Mouse (Mus musculus) embryo, embryonic 10.5 days (tissue): ENCODE data around the gene Cds2.
A peak's percentile ranks its signal among the peaks of the same experiment; 100 is the strongest.
"Not testable (repeated sequence)": the region's sequence is repeated elsewhere in the genome, so short reads cannot be mapped to it uniquely, and the experiment has no call there.

Source experiments
- DNase-seq: peaks from one replicate; pipeline ENCODE4 v3.0.0-alpha.2; 2015; ENCODE audit warnings: low spot score

The Cds2 gene

DNA sequence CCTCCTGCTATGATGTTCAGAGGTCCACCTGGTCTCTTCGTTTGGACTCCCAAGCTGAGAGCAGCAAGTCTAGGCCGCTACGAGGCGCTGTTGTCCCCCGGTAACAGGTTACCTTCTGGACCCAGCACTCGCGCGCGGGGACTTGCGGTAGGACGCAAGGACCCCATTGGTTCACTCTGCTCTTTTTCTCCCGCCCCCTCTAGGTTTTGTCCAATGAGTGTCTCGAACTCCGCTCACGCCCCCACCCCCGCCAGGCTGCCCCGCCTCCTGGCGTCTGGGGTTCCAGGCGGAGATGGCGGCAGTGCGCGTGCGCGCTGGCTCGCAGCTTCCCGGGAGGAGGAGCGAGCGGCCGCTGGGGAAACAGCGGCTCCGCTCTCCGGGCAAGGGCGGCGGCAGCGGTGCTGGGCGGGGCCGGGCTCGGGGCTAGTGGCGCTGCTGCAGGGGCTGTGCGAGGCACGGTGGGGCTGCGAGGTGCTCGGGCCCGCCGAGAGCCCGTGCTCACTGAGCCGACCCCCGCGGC, at the start of gene Cds2:
Gene Cds2 (plus strand): TSS at position 270 of the 520 bp plus-strand sequence.
- DNase-seq: peak; percentile 99

DNA sequence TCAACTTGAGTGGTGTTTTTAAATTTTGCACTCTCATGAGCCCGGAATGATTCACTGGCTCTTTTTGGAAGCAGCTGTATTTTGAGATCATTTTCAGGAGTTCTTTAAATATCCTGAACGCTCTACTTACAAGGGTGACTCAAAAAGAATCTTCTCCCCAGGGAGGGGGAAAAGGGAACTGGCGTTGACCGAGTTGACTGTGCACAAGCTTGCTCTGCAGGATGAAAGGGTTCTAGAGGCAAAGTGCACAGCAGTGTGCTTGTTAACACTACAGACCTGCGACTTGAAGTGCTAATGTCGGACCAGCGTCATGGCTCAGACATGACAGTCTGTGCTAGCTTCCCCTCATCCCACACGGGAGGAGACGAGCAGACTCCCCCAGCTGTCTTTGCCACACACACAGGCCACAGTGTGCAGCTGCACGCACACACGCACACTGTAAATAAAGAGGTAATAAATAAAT, 41.3 kb upstream of the Cds2 start:
- no peak for DNase-seq

- DNase-seq: no peak
Observed at GRCm38 (mm10) chr2:132224359-132224758, 38.6 kb upstream of the Cds2 start.

GRCm38 (mm10) chr2:132232413-132232945, 30.5 kb upstream of the Cds2 start:
- DNase-seq: no peak

GRCm38 (mm10) chr2:132233985-132234765, 28.8 kb upstream of the Cds2 start:
- no peak for DNase-seq

DNA sequence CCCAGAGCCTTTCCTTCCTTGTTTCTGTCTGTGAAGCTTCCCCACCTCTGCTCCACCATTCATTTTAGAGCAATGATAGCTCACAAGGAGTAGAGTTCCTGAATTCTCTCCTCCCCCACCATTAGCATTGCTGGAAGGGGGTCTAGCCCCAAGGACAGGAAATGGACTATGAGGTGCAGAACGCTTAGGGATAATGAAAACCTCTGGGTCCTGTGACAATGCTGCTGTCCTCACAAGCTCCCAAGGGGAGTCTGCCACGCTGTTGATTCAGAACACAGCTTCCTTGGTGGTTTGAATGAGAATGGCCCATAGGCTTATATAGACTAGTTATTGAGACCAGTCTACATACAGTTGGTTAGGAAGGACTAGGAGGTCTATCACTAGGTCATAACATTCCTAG, 27.7 kb upstream of the Cds2 start:
- DNase-seq: no peak

DNA sequence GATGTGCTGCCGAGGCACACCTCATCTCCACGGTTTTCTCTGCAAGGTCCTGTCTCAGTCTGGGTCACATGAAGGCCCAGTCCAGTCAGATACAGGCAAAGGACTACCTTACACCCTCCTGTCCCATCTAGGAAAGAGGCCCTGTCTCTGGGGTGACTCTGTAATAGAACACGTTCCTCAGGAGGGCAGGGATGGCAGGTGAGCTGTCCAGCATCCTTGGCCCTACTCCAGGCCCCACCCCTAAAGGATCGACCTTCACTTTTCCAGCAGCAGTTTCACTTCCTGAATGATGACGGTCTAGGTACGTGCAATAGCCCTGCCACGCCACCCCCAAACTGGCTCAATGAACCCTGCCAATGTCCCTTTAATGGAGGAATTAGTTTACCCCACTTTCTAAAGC, 27.0 kb upstream of the Cds2 start:
- DNase-seq: no peak

- not testable (repeated sequence) for DNase-seq
Observed at GRCm38 (mm10) chr2:132239434-132239833, 23.5 kb upstream of the Cds2 start.

- peak; percentile 77 for DNase-seq
Observed at GRCm38 (mm10) chr2:132240457-132240856, 22.5 kb upstream of the Cds2 start.

DNA sequence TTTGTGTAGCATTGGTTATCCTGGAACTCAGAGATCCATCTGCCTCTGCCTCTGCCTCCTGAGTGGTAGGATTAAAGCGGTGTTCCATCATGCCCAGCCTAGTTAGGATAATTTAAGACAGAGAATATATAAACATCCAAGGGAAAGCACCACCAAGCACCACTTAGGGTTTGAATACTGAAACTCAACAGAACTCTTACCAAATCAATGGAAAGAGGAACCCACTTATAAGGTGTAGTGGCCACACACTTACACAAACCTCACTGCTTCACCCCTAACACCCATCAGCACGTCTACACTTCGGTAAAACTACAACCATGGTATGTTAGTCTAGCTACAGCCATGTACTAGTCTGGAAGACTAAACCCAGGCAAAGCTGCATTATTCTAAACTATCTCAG, 19.6 kb upstream of the Cds2 start:
- no peak for DNase-seq

- peak; percentile 99 for DNase-seq
Observed at GRCm38 (mm10) chr2:132247539-132248313, 15.2 kb upstream of the Cds2 start, which contains the start of gene Tmem230. Gene Tmem230, minus strand, starts transcription at chr2:132247807.

GRCm38 (mm10) chr2:132251911-132252310, 11.0 kb upstream of the Cds2 start:
- DNase-seq: no peak

DNA sequence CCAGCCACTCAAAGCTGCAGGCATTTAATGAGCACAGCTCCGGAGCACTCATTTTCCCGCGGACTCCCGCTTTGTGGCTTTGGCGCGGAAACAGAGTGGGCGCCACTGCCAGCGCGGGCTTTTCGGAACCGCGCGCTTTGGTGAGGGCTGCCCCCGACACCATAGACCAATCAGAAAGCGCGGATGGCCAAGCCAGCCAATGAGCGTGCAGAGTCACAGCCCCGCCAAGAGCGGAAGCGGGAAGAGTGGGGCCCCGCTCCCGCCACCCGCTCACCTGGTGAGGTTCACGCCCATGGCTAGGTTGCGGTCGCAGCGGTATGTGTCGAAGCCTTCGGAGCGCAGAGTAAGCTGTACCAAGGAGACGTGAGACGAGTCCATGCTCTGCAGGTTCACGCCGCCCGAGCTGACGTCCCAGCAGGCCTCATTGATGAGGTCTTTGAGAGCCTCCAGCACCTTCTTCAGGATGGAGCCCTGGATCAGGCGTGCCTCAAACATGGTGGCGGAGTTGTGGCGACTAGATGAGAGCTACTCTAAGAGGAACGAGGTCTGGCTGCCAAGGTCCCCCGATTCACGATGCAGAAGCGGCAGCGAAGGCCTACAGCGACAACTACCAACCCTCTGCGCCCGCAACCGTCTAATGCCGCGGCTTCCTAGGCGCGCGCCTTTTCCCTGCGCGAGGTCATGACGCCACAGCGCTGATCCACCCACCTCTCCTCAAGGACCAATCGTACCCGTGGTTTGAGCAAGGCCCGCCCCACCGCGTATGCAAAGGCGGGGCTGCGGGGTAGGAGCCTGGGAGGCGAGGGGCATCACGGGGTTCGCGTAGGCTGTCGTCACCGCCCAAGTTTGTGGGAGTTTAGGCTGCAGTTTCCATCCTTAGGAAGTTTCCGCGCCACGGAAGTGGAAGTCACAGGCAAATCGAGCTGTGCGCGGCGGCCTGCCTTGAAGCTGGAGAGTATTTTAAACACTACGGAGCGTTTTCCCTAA, 10.1 kb upstream of the Cds2 start, which contains the start of gene Pcna:
Gene Pcna (minus strand): TSS at position 773 of the 987 bp plus-strand sequence.
- DNase-seq: peak; percentile 98

- DNase-seq: no peak
Observed at GRCm38 (mm10) chr2:132253603-132254002, 9.3 kb upstream of the Cds2 start.

- DNase-seq: no peak
Observed at GRCm38 (mm10) chr2:132257350-132258068, 5.4 kb upstream of the Cds2 start.

DNA sequence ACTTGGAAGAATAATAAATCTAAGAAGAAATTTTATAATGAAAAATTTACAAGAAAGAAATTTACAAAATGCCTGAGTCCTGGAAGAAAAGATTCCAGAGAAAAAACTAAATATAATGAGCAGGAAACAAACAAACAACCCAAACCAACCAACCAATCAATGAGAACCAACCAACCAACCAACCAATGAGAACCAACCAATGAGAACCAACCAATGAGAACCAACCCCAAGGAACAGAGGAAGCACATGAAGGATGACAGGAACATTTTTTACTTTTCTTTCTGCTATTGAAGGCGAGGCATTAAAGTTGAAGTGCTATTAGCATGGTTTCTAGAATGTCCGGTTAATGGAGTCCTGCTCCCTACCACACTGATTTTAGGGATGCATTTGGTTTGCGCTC, 2.3 kb upstream of the Cds2 start:
- no peak for DNase-seq

DNA sequence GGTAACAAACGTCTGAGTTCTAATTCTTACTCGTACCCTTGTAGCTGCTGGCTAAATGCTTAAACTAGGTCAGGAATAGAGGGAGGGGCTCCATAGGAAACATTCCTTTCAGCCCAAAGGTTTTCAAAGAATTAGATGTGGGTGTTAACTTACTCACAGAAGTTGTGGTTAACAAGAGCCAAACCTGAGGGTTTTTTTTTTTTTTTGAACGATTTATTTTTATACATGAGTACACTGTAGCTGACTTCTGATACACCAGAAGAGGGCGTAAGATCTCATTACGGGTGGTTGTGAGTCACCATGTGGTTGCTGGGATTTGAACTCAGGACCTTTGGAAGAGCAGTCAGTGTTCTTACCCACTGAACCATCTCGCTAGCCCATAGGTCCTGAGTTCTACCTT, 773 bp upstream of the Cds2 start:
- DNase-seq: no peak

DNA sequence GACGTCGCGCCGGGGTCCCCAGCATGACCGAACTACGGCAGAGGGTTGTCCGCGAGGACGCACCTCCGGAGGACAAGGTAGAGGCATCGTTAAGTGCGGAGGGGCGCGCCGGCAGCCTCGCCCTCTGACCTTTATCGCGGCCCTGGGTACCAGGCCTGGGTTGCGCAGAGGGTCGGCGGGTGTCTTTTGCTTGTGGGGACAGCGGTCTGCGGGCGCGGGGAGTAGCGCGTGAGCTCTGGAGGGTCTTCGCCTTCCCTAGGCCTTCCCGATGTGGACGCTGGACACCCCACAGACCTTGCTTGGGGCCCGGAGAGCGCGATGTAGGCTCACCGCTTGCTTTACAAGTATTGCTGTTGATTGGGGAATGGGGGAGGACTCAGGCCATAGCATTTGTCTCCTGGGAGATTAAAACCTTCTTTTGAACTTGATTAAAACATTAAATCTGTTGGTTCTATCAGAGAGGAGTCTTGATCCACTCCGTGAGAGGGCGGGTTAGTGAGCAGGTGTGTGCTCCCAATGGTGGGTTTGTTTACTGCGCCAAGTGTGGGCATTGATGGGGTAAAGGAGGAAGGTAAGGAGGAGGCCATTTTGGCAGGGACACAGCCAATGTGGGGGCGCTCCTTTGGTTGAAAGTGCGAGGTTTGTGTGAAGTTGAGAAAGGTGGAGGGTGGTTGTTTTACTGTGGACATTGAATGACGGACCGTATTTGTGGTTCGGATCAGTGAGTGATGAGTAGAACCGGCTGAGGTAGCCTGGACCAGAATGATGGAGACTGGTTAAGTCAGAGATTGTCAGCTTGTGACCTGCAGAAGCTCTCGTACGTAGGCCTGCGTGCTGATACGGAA, 695 bp downstream of the Cds2 start:
- peak; percentile 61 for DNase-seq

DNA sequence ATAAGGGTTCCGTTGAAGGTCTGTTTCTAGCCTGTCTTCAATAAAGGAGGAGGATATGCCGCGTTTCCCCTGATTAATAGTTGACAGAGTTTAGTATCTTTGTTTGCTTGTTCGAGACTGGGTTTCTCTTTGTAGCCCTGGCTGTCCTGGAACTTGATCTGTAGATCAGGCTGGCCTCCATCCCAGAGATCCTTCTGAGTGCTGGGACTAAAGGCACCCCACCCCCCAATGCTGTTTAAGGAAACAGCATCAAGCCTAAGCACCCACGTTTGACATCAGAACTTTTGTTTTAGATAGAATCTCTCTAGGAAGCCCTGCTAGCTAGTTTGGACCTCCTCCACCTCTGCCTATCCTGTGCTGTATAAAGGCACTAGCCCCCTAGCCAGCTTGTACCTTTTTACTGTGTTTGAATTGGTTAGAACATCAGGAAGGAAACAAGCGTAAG, 1.3 kb downstream of the Cds2 start:
- no peak for DNase-seq

GRCm38 (mm10) chr2:132265196-132265595, 2.2 kb downstream of the Cds2 start:
- DNase-seq: no peak
